In the genomic region with DNA sequence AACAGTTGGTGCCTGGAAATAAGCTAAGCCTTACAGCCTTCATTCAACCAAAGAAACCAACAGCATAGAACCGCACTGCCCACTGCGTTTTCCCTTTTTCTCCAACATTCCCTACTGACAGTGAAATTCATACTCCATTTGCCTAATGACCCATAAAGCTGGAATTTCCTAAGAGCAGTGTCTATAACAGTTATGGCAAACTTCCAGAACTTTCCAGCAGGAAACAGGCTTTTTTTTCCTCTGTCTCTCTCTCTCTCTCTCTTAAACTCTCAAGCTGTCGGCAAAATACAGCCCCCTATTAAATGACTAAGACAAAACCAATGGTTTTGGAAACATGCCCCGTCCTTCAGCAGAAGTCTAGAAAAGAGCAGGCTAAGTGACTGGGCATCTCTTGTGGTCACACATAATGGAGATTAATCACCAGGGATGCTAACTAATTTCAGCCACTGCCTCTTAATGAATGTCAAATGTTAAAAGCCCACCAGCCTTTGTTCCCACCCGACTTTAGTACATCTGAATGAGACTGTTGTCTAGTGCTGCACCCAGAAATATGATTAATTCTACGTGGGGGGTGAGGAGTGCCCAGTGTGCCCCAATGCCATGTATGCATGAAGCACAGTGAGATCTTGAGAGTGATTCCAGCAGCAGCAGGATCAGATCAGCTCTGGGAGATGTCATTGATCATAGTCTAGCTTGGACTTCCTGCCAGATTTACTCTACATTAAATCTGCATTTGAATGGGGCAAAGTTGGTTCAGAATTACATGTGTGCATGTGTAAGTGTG, we compare ENCODE assay signal across 9 mouse cellular contexts.
DNase-seq lines count a peak whose midpoint lies in the region; ATAC-seq and TF ChIP-seq lines count a peak whose summit lies in the region.
"Had no signal": no experiment of that assay in that cellular context is flagged by ENCODE, and none has a peak within 500 bp of the region (broad histone marks: within the 10 kb centered on the region; RNA-seq: fewer than 3 reads in every experiment).

No protein-coding gene starts in this region.

- no peak for DNase-seq in heart, adult 2 months
- peak; percentile 92 for DNase-seq in 3T3-L1 (ENCODE audit: low read depth, low spot score)
- peak; percentile 54 for DNase-seq in kidney, postnatal 14 days
- no peak for DNase-seq in cerebellum, postnatal 25 days
- DNase-seq in layer of hippocampus, postnatal 36 days: no peak
- DNase-seq in thymus, postnatal 14 days: no peak
- DNase-seq: liver, postnatal 0 days had no signal

- no peak for TF ChIP-seq EP300 in heart, adult 2 months (IDR thresholded peaks at IDR 0.05; ENCODE audit: insufficient read depth, low read depth, low read length)

- no peaks in the 10 kb centered on the region for H3K27me3 ChIP-seq in heart, embryonic 16.5 days (ENCODE audit: control insufficient read depth, insufficient read depth, low read length)
- no peaks in the 10 kb centered on the region for H3K27me3 ChIP-seq in heart, adult 2 months (ENCODE audit: control insufficient read depth, insufficient read depth, low read length)

- WGBS in heart, embryonic 16.5 days: 56% methylated on average over 6 of the region's 6 CpGs
- WGBS in heart, adult 2 months: 55% methylated on average over 6 of the region's 6 CpGs

- no peaks in the 10 kb centered on the region for H3K9me3 ChIP-seq in heart, embryonic 16.5 days (replicated peaks; ENCODE audit: control insufficient read depth, low read length)

- no peaks in the 10 kb centered on the region for H3K36me3 ChIP-seq in heart, embryonic 16.5 days (ENCODE audit: control insufficient read depth, insufficient read depth)
- peaks cover 5% of the 10 kb centered on the region for H3K36me3 ChIP-seq in heart, adult 2 months (ENCODE audit: control insufficient read depth, insufficient read depth, low read length)

- no peak overlapping the region for H3K9ac ChIP-seq in heart, embryonic 16.5 days (ENCODE audit: low read length)
- no peak overlapping the region for H3K9ac ChIP-seq in heart, adult 2 months (ENCODE audit: low read depth, low read length)
- H3K9ac ChIP-seq: liver, postnatal 0 days had no signal

- H3K27ac ChIP-seq in heart, embryonic 16.5 days (ENCODE audit: low read length): 0 out of 2 replicates have a peak overlapping the region, but pooled peaks have one; percentile 34
- no peak overlapping the region for H3K27ac ChIP-seq in heart, adult 2 months
- H3K27ac ChIP-seq in embryonic fibroblast, embryonic 13.5 days (ENCODE audit: insufficient read depth, low read length): peak overlapping the region; percentile 95

- intact Hi-C loops in heart, adult 2 months (cut with DNase I): loop anchor here (5.0 kb wide), 3 partner anchors 49 to 94 kb away; no protein-coding TSS in a partner anchor

- TF ChIP-seq CTCF in heart, adult 2 months (IDR thresholded peaks at IDR 0.05): no peak
- TF ChIP-seq CTCF in embryonic fibroblast, embryonic 13.5 days (IDR thresholded peaks at IDR 0.05; ENCODE audit: borderline replicate concordance, insufficient read depth, low read length): no peak

- H3K4me1 ChIP-seq in heart, embryonic 16.5 days (ENCODE audit: control insufficient read depth, insufficient read depth, low read length): peaks cover 23% of the 10 kb centered on the region
- H3K4me1 ChIP-seq in heart, adult 2 months (ENCODE audit: control insufficient read depth, insufficient read depth, low read length): peaks cover 6% of the 10 kb centered on the region
- H3K4me1 ChIP-seq in embryonic fibroblast, embryonic 13.5 days (ENCODE audit: control insufficient read depth, insufficient read depth, low read length): peaks cover 35% of the 10 kb centered on the region

- H3K79me2 ChIP-seq in heart, adult 2 months (replicated peaks; ENCODE audit: control insufficient read depth, insufficient read depth, low read length): no peaks in the 10 kb centered on the region

- TF ChIP-seq POLR2A in heart, adult 2 months (IDR thresholded peaks at IDR 0.05; ENCODE audit: insufficient read depth, low read depth, low read length): no peak
- TF ChIP-seq POLR2A in embryonic fibroblast, embryonic 13.5 days (IDR thresholded peaks at IDR 0.05; ENCODE audit: low read depth, low read length): no peak

- no peak overlapping the region for H3K4me2 ChIP-seq in heart, embryonic 16.5 days (ENCODE audit: low read depth, low read length)

- no peak for ATAC-seq in heart, embryonic 16.5 days (replicated peaks; ENCODE audit: extremely low read depth, insufficient read depth, low FRiP score)
- ATAC-seq: liver, postnatal 0 days had no signal

- no peak overlapping the region for H3K4me3 ChIP-seq in heart, embryonic 16.5 days (ENCODE audit: low read length)
- no peak overlapping the region for H3K4me3 ChIP-seq in heart, adult 2 months
- H3K4me3 ChIP-seq in embryonic fibroblast, embryonic 13.5 days (ENCODE audit: insufficient read depth, low read length): no peak overlapping the region

Comparison
In these comparisons a context has a peak if more than half of its experiments do, and no peak if none do; other contexts are left out.
1. DNase-seq: peak in 3T3-L1 (single experiment) and kidney, postnatal 14 days (single experiment); none in heart, adult 2 months (0 of 2), cerebellum, postnatal 25 days (0 of 2), layer of hippocampus, postnatal 36 days (0 of 2) and thymus, postnatal 14 days (single experiment).